Mouse (Mus musculus): ENCODE measurements around the gene Tjp1.

Gene Tjp1

DNA sequence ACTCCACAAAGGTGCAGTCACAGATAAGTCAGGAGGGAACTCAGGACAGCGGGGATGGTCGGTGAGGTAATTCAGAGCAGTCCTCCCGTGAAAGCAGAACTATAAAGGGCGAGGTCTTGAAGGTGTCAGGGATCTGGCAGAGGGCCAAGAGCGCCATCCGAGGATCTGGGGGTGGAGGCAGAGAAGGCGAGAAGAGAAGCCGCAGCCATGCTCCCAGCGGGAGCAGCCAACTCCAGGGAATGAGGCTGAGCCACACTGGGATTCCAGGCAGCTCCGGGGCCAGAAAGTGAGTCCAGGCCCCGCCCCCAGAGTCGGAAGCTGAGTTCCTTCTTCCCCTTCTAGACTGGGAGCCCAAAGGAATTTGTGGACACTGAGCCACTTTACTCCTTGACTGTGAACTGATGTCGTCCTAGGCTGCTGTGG lies 41.3 kb downstream of the Tjp1 start:
- DNase-seq, result peak; percentile 18

DNA sequence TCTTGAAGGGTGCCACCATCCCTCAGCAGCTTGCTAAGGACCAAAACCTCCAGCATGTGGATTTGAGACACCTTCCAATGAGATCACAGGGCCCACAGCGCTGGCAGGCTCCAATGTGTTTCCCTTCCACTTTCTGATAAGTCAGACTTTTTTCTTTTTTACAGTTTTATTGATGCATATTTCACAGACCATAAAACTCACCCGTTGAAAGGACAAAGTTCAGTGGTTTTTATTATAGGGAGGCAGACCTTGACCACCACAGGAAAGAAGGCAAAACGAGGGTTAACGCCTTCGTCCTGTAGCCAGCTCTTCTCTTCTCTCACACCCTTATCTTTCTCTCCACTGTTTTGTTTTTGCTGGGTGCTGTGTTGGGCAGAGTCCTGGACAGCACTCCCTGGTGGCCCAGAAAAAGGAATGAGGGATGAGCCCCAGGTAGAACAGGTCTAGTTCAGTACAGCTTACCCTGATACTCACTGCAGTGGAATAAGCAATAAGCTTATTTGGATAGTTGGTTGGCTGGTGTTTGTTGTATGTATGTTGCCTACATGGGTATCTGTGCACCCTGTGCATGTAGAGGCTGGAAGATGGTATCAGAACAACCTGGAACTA lies 43.3 kb downstream of the Tjp1 start:
- DNase-seq, result no peak

DNA sequence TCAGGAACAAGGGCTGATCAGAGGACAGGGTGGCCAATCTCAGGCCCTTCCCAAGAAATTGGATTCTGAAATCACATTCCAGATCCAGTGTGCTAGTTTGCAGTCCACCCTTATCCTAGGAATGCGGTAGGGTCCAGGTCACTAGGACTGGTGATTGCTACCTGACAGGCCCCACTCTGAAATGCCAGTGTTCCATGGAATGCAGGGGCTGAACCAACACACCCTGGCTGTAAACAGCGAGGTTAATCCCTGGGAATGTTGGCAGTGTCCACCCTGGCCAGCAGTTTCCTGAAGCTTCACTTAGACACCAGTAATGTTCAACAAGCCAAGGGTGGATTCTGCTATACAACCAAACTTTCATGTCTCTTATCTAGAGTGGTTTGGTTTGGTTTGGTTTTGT lies 45.4 kb downstream of the Tjp1 start:
- no peak for DNase-seq

DNA sequence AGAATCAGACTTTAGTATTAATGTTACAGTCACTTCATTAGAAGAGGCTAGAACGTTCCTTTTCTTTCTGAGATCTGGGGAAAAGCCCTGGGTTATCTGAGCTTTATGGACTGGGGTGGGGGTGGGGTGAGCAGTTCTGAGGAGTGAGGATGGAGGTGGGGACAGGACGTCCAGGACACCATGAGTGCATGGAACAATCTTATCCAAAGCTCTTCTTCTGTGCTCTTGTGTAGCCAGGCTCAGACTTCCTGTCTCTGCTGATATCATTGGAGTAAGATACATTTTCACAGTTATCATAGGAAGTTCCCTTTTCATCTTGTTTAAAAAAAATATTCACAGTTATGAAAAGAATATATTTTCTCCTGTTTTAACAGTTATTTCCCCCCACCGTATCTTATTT lies 55.5 kb downstream of the Tjp1 start:
- DNase-seq, result no peak

DNA sequence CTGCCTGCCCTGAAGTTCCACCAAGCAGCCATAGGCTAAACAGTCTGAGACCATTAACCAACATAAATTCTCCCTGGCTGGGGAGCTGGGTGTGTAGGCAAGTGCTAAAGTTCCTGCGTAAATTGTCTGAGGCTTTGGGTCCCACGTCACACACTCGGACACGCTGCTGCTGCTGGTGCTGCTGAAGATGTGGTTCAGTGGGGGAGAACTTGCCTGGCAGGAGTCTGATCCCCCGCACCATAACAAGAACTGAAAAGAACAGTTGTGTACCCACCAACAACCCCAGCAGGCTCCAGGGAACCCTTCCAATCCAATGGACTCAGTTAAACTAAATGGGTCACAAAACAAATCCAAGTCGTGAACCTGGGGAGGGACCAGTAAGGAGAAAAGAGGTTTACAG lies 56.2 kb downstream of the Tjp1 start:
- DNase-seq, result no peak

DNA sequence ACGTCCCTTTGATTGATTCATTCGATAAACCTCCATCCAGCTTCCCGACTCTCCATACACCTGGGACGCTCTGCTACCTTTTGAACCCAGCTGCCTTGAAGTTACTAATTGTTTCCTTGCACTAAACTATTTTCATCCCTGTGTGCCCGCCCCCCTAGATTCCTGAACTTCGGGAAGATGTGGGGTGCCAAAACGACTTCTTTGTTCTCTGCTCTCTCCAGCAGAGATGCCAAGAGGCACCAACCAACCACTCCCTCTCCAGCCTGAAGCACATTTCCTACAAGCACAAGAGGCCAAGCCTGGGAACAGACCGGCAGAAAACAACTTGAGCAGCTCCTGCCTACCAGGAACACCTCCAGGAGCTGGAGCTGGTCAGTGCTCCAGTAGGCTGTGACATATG lies 57.4 kb downstream of the Tjp1 start:
- DNase-seq, result no peak

DNA sequence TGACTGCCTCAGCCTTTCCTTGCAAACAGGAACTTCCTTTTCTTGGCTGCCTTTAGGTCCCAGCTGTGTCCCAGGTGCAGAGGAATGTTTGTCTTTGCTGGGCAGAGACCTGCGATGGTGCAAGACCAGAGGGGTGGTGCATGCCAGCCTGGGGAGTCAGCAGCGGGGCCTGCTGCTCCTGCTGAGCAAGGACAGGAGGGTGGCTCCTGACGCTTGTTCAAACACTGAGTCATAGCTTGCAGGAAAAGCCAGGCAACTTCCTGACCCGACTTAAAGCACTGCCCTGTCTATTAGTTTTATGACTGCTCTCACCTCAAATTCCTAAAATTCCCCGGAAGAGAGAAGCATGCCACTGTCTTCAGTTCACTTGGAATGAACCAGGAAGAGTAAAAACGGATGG lies 57.9 kb downstream of the Tjp1 start:
- DNase-seq, result no peak

DNA sequence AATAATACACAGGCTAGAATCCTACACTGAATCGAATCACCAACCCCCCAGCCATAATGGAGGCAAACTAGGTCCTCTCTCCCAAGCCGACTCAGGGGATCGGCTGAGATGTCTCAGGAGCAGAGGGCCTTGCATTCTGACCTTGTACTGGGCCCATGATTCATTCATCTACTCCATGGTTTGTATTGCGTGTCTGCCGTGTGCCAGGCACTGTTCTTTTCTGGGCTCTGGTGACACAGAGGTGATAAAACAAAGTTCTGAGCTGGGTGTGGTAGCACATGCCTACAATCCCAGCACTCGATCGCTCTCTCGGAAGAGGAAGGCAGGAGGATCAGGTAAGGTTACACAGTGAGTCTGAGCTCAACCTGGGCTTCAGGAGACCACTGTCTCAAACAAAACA lies 59.4 kb downstream of the Tjp1 start:
- no peak for DNase-seq

DNA sequence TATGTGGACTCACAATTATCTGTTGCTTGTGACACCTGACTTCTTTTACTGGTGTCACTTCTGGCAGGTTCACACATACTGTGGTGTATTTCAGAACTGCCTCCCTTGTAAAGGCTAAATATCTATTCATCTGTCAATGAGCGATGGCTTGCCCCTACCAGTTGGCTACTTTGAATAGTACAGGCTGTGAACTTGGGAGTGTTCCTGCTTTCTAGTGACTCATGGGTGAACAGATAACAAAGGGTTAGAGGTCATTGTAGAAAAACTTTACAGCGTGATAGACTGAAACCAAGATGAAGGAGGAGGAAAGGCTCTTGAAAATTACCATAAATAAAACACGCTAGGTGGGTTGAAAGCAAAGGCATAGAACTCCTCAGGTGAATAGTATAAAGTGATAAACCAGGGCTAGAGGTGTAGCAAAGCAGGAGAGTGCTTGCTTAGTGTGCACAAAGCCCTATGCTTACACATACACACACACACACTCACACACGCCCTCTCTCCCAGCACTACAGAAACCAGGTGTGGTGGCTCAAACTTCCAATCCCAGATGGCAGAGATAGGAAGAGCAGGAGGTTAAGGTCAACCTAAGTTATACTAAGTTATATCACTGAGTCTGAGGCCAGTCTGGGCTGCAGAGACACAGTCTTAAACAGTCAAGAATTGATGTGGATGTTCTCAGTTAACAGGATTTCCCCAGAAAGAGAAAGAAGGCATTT lies 60.1 kb downstream of the Tjp1 start:
- DNase-seq, result no peak

DNA sequence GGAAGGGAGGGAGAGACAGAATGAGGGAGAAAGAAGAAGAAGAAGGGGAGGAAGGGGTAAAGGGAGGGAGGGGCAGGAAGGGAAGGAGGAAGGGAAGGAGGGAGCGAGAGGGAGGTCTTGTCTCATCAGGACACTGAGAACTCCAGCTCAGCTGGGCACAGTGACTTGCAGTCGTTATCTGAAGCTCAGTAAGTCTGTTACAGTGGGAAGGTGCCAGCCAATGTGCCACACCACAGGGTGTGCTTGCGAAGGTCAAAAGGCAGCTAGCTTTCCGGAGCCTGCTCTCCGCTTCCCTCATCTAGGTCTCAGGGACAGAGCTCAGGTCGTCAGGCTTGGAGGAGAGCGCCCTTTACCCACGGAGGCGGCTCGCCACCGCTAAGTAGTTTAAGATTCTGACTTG lies 61.4 kb downstream of the Tjp1 start:
- DNase-seq, result no peak

DNA sequence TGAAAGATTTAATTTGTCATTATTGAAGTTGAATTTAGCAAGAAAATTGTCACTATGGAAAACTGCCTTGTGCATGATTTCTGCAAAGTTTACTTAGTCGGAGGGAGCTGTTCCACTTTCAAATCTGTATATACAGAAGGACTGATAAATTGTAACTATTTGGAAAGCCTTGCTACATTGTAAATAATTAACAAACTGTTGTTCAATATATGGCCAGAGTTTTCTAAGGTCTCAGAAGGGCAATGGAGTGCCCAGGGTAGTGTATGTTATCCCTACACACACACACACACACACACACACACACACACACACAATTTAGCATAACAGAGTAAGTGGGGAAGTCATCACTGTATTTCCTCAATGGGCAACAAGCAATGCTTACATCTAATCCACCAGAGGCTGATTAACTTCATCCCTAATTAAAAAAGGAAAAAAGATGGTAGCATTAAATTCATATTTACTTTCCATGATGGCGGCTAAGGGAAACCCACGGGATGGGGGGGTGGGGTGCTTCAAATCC lies 63.0 kb downstream of the Tjp1 start:
- no peak for DNase-seq

DNA sequence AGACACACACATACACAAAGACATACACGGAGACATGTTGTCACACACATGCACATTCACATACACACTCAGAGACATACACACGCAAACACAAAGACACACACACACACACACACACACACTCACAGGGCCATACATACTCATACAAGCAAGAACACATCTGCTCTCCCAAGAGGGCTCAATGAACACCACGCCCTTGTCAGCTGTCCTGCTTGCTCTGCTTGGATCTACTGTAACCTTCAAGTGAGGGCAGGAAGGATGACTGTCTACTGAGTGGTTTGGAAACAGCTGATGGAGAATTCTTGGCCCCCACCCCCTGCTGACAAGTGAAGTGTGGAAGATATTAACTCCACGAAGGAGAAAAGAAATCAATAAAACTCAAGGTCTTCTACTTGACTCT lies 64.1 kb downstream of the Tjp1 start:
- no peak for DNase-seq

DNA sequence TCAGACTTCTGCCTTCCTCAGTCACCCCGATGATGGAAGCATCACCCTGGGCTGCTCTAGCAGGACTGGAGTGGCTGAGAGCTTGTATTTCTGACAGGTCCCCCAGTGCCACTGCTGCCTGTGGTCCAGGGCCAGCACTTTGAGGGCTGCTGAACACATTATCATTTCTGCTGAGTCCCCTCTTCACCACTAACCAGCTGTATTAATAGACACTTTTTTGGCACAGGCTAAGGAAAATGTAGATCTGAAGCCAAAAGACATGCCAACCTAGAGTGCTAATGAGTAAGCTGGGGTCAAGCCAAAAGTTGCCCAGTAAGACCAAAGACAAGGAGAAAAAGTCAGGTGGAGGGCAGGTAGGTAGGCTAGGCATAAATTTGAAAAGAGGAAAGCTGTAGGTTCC lies 66.2 kb downstream of the Tjp1 start:
- no peak for DNase-seq

DNA sequence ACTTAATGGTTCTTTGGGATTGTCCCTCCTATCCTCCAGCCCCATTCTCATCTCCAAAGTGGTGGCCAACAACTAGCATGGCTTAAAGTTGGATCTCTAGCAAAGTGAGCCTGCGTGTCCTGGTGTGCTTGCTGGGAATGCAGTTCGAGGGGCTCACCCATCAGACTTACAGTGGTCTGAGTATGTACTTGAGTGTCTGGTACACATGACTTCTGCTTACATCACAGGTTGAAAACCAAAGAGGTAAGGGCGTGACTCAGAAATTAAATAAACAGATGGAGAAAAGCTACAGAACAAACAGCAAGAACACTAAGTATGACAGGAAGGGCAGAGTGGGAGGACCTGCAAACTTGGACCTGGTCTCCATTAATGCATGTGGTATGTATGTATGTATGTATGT lies 67.4 kb downstream of the Tjp1 start:
- no peak for DNase-seq

DNA sequence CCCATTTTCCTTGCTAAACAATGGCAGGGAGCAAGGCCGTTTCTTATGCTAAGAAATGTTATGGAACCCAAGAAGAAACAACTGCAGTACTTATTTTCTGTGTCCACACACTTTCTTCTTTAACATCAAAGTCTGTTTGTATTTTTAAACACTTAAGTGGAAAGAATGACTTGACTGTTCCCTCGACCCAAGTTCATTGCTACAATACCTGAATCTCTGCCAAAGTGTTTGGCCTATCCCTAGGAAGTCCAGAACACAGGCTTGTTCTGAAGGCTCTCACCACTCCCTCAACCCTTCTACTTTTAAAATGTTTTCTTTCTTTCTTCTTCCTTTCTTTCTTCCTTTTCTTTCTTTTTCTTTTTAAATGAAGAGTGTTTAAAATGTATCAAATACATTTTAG lies 71.5 kb downstream of the Tjp1 start:
- DNase-seq, result no peak

DNA sequence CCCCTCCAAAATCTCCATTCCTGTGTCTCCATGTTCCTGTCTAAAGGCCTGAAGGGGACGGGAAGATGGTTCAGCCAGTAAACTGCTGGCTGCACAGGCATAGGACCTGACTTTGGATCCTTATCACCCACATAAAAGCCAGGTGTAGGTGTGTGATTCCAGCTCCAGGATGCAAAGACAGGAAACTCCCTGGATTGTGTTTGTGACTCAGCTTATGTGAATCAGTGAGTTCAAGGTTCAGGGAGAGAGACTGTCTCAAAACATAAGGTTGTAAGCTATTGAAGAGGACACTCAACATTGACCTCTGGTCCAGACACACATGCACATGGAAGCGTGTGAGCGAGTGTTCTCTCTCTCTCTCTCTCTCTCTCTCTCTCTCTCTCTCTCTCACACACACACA lies 72.4 kb downstream of the Tjp1 start:
- no peak for DNase-seq

DNA sequence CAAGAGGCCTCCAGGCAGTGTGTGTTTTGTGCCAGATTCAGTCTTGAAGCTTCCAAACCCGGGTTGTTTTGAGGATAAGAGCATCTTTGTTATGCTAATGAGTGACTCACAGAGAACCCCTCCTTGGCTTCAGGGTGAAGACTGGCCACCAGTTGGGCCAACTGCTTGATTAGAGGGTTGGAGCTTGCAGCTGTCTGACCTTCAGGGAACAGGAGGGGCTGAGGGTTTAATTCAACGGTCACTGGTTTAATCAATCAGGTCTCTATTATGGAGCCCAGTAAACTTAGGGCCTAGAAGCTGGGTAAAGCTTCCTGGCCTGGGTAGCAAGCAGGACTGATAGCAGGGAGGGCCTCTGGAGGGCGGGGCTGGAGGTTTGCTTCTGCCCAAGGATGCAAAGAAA lies 73.3 kb downstream of the Tjp1 start:
- no peak for DNase-seq

DNA sequence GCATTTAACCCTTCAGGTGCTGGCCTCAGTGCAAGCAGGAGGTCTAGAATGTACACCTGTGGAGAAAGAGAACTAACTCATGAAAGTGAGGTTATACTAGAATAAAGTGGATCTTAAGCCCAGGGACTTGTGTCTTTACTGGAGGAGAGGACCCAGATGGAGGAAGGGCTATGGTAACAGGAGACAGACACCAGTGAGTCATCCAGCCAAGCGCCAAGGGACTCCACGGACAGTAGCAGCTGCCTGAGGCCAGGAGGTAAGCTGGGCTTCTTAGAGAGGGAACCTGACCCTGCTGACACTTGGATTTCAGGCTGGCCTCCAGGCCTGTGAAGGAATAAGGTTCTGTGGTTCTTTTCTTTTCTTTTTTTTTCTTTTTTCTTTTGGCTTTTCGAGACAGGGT lies 75.3 kb downstream of the Tjp1 start:
- DNase-seq, result no peak

DNA sequence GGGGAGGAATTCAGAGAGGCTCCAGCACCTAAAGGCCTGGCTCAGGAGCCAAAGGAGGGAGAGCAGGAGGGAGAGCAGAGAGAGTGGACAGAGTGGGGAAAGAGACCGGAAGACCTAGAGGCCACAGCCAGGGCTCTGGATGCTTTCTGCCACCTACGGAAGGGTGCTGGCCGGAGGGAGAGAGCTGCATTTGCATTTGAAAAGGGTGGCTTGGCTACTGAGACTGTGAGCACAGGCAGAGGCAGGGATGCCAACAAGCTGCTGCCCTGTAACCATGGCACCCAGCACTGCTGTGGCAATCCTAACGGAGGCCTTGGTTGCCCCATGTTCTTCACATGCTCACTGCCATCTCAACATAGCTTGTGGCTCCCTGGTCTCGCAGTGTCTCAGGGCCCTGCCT lies 77.4 kb downstream of the Tjp1 start:
- no peak for DNase-seq

DNA sequence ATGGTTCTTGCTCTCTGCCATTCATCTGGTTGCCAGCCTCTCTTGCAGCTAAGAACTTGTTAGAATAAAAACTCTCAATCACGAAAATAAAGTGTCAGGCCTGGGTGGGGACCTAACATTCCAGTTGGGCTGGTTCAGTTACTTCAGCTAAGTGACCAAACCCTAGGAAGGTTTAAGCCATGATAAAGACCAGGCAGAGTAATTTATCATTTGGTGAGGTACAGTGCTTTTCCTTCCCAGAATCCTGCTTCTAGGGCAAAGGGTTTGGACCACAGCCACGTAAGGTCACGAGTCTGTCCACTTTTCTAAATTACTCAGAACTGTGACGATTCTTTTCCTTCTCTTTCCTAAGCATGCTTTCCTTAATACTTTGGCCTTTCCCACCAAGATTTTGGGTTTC lies 86.1 kb downstream of the Tjp1 start:
- no peak for DNase-seq

DNA sequence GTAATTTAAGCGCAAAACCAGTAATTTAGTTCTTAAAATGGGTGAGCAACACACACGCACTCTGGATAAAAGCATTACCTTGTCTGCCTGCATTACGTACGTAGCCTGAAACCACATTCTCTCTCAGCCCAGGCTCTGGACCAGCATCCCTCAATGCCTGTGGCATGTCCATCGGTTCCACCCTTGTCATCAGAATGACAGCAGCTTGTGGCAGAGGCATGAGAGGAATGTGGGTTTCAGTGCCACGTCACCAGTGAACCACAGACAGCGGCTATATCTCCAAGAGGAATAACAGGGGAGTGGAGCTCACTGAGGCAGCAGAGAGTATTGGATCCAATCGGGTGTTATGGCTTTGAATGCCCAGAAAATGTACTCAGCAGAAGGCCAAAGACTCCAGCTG lies 88.1 kb downstream of the Tjp1 start:
- no peak for DNase-seq

DNA sequence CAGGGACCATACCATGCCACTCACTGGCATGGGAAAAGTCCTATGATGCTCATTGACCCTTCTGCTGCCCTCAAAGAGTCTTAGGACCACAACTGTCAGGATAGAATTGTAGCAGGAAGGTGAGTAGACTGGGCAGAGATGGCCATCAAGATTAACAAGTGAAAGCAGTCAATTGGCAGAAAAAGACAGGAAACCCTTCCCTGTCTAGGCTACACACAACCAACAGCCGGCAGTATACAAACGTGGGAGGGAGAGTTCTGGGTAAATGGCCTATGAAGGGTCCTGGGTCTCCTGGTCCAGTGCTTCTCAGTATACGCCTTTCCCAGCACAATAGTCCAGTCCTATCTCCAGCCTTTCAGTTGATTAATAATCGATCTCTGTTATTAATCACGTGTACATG lies 89.4 kb downstream of the Tjp1 start:
- no peak for DNase-seq

DNA sequence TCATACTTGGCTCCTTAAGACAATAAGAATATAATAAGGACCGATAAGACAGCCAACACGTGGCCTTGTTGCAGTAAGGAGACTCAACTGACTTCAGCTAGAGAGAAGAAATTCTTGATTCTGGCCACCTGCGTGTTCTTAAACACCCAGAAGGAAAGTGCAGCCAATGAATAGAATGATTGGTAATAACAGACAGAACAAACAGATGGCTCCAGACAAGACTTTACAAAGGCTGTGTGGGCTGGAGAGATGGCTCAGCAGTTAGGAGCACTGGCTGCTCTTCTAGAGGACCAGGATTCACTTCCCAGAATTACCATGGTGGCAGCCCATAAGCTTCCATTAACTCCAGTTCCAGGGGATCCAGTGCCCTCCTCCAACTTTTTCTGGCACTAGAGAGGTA lies 90.7 kb downstream of the Tjp1 start:
- DNase-seq, result no peak

DNA sequence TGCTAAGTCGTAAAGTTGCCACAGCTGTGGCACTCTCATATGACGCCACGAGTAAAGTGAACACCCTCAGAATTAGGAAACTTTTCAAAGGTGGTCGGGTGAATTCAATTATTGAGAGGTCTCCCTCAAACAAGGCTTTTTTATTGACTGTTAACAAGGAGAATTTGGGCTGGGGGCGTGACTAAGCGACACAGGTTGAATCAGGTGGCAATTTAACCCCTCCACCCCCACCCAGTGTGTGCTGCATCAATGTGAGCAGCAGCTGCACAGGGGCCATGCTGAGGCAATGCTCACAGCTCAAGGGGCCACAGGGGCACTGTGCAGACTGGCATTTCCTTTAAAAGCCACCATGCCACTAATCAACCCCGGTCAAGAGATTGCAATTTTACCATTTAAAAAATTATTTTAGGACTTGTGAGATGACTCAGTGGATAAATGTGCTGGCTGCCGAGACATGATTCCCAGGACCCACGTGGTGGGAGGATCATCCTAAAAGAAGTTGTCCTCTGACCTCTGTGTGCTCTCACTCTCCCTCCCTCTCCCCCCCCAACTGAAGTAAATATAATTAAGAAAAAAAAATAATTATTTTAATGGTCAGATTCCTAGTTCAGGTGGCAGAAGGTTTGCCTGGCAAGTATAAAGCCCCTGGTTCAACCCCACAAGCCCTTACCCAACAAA lies 96.4 kb downstream of the Tjp1 start:
- no peak for DNase-seq
